Mouse (Mus musculus) heart, postnatal 0 days (tissue): ENCODE measurements around the gene Pcif1.

Source experiments
- CTCF ChIP-seq: IDR thresholded peaks from 2 replicates; pipeline ENCODE4 v1.5.1; 2016; ENCODE audit warnings: antibody characterized with exemption, control low read depth, low read depth
- EP300 ChIP-seq: IDR thresholded peaks from 2 replicates; pipeline ENCODE4 v1.6.1; 2016; ENCODE audit warnings: antibody characterized with exemption, low read depth

GRCm38 (mm10) chr2:164879568-164880277 lies 619 bp downstream of the Pcif1 start:
- no peak for TF ChIP-seq CTCF
- TF ChIP-seq EP300, result no peak; the same call in 1 of the 2 replicates
